Mouse (Mus musculus) erythroblast, embryonic 14.5 days (primary cell): ENCODE data around the gene Pawr.

Experiments used
- GATA1 ChIP-seq: IDR thresholded peaks from 2 replicates; pipeline ENCODE4 v1.6.1; 2012; ENCODE audit warnings: low read length, inconsistent platforms, mixed read lengths
- TAL1 ChIP-seq: IDR thresholded peaks from 3 replicates; pipeline ENCODE4 v1.6.1; 2012; ENCODE audit warnings: low read length, inconsistent platforms, mixed read lengths

DNA sequence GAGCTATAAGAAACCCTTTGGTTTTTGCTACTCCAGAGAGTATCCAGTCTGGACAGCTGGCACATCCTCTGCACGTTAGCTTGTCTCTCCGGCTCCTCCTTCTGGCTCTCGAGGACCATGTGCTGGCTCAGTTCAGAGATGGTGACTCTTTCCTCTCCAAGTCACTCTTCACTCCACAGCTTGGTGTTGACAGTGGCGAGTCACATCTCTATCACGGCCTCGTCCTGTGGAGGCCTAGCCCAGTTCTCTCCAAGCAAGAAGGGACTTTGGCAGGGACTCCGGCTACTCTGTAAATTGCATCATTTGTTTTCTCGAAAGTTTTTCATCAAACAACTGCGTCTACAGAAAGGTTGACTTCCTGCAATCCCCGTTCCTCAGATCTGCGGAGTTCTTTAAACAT lies 116.5 kb downstream of the Pawr start:
- TF ChIP-seq GATA1 (no peak), TAL1 (no peak)
